Mouse (Mus musculus) 3T3-L1 (cell line): ENCODE measurements around the gene Atg4b.

Source experiments
- DNase-seq: peaks from one replicate; pipeline ENCODE4 v3.0.0-alpha.2; 2015; ENCODE audit warnings: low read depth, low spot score

The Atg4b gene

DNA sequence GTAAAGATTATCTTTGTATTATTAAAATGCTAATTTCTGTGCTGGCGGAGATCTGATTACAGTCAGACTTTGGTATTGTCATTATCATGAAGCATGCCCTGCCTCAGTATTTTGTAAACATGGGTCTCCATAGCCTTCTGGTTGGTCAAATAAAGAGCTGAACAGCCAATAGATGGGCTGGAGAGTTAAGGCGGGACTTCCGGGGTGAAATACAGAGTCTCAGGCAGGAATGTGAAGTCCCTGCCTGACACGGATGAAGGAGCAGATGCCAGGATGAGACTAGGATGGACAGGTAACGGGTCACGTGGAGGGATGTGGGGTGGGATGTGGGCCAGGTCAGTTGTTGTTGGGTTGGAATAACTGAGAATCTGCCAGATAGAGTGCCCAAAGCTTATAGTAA is at the start of gene Atg4b:
TSS of gene Atg4b (plus strand) at position 211 of the 400 bp plus-strand sequence.
- no peak for DNase-seq

DNA sequence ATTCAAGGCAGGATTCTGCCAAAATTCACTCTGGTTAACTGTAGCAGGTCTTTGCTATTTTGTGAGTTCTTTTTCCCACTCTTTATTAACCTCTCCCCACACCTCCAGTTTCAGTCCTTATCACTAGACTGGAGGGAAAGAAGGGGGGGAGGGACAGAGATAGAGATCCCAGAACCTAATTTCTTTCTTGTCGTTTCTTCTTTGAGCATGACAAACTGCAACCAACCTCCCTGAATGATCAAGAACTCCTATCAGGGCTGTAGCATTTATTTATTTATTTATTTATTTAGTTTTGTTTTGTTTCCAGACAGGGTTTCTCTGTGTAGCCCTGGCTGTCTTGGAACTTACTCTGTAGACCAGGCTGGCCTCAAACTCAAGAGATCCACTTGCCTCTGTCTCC is 49.2 kb upstream of the Atg4b start:
- DNase-seq, result no peak

DNA sequence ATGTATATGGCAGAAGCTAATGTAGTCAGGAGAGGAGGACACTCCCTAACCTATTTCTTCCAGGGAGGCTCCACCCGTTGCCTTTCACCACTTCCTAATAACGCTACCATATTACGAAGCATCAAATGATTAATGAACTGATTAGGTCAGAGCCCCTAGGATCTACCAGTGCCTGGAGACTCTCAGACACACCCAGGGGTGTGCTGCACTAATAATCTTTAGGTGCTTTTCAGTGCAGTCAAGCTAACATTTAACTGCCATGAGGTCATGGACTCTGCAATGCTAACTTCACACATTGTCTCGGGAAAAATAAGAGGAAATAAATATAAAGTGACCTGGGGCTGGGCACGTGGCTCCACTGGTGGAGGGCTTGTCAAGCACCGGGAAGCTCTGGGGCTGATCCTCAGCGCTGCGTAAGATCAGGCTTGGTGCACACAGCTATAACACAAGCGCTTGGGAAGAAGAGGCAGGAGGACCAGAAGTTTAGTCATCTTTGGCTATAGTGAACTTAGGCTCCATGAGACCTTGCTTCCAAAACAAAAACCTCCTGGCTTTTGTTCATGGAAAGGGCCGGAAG is 47.7 kb upstream of the Atg4b start:
- DNase-seq, result no peak

DNA sequence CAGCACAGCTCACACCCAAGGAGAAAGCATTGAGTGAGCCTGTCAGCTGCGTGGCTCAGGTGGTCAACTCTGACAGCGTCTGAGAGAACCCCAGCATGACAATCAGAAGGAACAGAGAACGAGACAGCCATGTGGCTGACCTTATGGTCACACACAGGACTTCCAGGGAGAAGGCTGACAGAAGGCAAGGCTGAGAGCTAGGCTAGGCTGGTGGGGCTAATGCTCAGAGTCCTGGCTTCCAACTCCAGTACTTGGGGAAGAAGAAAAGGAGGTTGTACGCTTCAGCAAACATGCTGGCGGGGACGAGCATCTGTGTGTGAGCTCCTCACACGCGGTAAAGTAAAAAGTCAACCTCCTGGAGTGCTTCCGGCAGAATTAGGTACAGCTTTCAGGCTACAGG is 47.0 kb upstream of the Atg4b start:
- no peak for DNase-seq

DNA sequence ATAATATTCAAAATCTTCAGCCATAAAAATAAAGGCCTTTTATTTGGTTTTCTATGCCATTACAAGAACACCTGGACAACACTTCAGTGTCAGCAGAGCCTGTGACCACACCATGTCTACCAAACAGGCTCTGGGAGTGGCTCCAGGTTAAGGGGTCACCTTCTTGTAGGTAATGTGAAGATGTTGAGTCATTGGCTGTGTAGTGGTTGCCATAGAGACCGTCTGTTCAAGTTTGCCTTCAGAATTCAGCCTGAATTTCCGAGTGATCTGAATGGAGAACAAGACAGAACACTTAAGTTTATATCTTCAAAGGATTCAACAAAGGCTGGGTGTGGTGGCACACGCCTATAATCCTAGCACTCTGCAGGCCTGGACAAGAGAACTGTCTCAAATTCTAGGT is 45.9 kb upstream of the Atg4b start:
- DNase-seq, result no peak

DNA sequence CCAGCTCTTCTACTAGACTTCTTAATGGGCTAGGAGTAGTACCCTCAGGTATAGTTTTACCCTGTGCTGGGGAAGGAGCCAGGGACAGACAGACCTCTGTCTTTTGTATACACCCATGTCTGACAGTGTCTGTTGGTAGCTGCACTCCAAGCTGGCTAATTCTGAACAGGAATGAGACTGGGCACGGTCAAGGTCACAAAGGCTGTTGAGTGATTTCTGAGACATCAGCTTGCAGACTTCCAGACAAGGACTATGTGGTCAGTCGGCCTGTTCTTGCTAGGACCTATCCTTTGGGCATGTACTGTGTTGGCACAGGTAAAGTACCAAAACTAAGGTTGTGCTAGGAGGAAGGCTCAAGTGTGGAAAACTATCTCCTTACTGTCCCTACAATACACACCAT is 35.1 kb upstream of the Atg4b start:
- no peak for DNase-seq

DNA sequence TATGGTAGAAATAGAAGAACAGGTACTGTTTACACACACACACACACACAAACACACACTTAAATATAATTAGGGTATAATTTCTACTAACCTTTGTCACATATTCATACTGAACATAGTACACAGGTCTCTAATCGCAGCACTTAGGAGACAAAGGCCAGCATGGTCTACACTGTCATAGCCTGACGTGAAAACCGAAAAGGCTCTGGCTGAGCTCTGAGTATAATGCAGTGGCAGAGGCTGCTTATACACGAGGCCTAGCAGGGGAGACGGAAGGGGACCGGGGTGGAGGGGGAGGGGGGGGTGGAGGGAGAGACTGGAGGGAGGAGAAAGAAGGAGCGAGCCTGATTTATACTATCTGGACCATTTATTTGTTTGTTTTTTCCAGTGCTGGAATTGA is 29.7 kb upstream of the Atg4b start:
- no peak for DNase-seq

DNA sequence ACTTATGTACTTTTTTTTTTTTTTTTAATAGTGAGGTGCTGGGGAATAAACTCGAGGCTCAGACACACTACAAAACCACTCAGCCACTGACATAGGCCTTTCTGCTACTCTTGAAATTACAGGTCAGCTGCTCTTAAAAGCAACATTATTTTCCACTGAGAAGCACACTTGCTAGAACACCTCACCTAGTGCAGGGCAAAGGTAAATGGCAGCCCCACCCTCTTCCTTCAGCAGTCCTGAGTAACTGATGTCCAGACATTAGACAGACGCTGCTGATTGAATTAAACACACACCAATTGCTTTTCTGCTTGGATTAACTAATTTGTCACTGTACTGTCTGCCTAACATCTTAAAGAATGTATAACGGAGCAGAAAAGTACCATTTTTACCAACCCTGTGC is 26.7 kb upstream of the Atg4b start:
- DNase-seq, result no peak

DNA sequence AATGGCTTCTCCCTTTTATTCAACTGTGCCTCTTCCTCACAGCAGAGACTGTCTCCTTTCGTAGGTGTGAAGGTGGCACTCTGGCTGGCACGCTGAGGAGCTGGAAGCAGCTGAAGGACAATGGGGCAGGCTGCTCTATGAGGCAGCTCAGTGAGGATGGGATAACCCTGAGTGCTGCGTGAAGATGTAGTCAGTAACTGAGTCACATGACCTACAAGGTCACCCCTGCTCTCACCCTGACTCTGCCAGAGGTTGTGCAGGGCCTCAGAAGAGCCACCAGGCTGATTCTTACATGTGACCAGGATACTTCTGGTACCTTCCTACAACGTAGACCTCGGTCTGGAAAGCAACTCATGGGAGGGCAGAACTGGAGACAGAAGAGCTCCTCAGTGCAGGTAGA is 25.6 kb upstream of the Atg4b start:
- DNase-seq, result peak; percentile 33

DNA sequence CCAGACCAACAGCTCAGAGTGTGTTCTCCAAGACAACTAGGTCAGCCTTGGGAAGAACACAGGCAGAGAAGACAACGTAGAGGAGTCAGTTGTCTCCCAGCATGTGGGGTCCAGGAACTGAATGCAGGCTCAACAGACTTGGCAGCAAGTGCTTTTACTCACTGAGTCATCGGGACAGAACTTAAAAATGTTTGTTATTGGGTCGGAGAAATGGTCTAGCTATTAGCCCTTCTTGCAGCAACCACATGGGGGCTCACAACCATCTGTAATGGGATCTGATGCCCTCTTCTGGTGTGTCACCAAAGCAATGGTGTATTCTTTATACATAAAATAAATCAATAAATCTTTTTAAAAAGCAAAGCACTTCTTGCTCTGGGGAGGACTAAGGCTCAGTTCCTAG is 25.2 kb upstream of the Atg4b start:
- peak; percentile 82 for DNase-seq

DNA sequence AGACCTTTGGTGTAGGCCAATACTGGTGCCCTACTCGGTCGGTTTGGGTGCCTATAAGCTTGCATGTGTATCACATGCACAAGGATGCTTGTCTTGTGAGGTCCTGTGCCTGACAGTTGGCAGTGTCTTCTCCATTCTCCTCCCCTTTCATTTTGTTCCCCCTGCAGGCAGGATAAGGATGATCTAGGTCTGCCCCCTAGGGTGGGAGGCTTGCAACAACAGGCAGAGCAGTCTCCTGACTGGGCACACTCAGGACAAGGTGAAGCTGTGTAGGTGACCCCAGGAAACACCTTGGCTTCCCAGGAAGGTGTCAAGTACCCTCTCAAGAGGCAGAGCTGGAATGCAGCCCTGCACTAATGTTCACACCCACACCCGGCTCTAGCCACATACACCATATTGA is 24.3 kb upstream of the Atg4b start:
- DNase-seq, result peak; percentile 66

DNA sequence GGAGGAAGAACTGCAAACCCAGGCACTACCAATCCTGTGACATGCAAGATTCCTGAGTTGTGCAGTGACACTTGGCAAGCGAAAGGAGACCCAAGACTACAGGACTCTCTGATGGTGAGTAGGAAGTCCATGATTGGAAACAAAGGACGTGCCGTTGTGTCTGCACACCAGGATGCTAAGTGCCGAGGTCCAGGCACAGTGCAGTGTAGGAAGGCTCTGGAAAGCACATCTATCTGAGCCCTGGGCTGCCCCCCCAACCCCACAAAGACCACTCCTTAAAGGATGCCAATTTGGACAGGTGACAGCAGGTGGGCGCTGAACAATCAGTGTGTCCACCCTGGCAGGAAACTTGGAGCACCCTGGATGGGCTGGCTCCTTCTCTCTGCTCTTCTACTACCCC is 20.2 kb upstream of the Atg4b start:
- DNase-seq, result no peak

DNA sequence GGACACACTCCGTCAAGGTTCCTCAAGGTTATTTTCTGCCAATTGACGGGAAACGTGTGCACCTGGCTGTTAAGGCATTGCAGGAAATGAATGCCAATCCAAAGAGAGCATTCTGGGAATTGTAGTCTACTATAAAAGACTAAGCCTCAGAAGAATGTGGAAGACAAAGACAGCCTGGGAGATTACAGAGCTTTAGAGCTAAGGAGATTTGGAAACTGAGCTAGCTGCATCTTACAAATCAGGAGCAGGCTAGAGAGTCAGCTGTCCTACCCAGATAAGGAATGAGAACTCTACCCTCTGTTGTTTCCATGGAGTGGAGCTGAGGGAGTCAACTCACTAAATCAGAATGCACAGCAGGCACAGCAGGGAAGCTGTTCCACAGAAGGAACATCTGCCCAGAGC is 19.4 kb upstream of the Atg4b start:
- no peak for DNase-seq

DNA sequence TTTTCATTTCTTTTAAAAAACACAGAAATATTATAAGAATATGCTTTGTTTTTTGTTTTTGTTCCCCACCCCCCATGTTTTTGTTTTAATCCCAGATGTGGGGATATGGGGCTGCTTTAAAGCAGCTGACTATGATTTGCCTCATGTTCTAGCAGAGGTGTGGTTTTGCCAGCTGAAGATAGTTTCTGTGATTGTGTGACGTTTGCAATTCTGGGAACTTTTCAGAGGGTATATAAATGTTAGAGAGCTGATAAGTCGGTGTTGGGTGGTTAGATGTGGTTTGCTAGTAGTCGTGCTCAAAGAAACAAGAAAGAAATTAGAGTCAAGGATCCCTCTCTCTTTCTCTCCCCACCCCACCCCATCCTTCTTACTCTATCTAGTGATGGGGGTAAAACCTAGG is 15.4 kb upstream of the Atg4b start:
- no peak for DNase-seq

DNA sequence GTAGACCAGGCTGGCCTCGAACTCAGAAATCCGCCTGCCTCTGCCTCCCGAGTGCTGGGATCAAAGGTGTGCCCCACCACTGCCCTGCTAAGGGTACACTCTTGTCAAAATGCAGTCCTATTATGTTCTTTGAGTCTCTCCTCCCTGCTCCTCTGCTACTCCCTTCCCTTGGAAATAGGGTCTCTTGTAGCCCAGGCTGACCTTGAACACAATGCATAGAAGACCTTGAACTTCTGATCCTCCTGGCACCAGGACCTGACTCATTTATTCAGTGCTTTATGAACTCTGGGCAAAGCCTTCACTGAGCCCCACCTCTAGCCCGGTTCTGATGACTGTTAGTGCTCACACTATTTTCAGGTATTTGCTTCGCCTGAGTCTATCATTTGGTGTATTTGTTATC is 13.6 kb upstream of the Atg4b start:
- no peak for DNase-seq

DNA sequence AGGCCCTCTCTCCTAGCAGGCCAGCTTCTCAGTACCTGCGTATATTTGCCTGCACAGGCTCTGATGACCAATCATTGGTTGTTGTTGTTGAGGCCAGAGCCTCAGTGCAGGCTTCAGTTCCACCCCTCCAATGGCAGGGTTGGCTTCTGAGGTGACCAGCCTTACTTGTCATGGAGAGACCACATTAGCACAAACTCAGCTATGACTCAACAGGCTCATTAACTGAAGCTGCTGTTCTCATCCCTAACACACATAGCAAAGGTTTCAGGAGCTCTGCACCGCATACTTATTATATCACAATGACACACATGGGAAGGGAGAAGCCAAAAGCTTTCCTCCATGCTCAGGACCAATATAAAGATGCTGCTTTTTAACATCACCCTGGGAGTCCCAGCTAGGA is 10.6 kb upstream of the Atg4b start:
- DNase-seq, result no peak

DNA sequence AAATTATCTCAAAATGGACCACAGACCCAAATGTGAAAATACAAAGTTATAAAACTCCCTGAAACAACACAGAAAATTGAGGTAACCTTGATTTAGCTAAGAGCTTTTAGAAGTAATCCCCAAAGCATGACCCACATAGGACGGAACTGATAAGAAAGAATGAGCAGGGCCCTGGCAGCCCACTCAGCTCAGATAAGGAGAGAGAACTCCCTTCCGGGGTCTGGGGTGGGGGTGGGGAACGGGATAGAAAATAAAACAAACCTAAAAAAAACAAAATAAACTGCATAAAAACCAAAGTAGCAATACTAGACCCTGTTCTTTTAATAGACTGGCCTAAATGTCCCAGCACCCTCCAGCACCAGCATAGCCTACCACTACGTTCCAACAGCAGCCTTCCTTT is 9.3 kb upstream of the Atg4b start:
- no peak for DNase-seq

DNA sequence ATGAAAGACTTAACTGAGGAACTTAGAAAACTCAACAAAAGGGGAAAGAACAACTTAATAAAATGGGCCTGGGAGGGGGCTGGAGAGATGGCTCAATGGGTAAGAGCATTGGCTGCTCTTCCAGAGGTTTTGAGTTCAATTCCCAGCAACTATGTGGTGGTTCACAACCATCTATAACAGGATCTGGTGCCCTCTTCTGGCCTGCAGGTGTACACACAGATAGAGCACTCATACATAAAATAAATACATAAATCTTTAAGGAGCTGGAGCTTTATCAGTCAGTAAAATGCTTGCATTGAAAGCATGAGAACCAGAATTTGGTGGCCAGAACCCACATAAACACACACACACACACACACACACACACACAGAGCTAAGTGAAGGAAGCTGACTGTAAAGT is 8.4 kb upstream of the Atg4b start:
- no peak for DNase-seq

DNA sequence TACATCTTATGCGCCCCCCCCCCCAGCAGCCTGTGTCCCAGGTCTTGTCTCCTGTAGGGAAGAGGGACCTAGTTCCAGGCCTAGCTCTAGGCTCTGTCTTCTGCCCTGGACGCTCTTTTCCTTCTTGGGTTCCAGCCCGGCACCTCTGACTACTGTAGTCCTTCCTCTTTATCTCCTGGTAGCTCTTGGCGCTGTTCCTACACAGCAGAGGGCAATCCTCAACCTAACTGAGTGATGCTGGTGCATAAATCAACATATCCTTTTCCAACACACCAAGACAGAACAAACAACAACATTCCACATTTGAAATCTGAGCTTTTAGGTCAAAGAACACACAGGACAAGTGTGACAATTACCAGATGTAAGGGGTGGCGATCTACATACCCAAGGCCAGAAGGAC is 5.1 kb upstream of the Atg4b start:
- no peak for DNase-seq

DNA sequence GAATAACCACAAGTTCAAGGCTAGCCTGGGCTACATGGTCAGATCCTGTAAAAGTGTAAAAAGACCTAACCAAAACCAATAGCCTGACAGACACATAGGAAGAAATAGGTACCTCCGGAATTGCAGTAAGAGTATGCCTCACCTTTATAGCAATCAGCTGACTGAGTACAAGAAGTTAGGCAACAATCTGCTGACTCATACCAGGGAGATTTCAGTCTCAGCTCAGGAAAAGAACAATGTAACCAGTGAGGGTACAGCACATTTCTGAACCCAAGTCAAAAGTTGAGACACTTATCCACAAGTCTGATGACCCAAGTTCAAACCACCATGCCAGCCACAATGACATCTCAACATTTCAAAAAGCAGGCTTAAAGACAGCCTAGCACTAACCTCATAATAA is 2.8 kb upstream of the Atg4b start:
- DNase-seq, result peak; percentile 71

DNA sequence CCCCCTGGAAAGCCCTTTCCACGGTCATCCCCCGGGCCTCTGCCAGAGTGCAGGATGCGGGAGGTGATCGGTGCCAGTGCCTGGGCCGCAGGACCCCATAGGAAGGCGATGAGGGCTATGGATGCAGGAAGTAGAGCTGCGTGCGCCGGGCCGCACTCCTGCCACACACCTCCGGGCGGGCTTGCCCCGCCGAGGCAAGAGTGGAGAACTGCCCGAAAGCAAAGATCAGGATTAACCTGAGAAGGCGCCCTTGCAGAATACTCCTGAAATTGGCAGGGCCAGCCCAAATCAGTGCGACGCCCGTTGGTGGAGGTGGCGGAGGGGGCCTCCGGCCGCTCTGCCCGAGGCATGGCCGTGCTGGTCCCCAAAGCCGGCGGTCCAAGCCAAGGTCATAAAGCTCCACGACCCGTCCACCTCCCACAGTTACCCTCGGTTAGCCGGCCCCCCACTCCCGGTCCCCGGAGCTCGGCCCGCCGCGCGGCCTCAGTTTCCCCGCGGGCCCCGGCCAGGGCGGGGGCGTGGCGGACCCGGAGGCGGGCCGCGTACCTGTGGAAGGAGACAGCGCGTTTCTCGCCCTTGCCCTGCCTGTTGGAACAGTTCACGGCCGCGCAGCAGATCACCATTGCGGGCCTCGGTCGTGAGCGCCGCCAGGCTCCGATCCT is 2.7 kb downstream of the Atg4b start:
- DNase-seq, result peak; percentile 39

DNA sequence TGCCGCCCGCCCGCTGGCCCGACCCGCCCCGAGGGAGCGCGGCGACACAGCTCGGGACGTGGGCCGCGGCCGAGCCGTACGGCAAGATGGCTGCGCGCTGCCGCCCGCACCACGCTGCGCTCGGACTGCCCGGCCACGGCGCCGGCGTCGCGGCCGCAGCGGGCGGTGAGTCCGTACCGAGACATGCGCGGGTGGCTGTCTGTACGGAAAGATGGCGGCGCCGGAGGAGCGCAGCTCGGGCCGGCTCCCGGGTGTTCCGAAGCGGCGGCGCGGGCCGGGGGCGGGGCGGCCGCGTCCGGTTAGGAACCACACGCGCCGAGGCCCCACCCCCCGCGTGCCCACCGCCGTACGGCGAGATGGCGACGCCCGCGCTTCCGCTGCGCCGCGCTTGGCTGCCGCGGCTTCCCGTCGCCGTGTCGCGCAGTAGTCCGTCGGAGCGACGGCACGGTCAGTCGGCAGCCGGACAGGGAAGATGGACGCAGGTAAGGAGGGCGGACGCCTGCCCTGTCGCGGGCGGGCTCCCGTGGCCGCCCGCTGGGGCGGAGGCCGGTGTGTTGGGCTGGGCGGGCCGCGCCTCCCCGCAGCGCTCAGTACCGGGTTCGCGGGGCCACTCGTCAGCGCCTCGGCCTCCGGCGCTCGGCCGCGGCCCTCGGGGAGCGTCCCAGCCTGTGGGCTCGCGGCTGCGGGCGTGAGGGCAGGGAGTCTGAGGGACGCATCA is 3.4 kb downstream of the Atg4b start, which contains the start of gene Thap4:
TSS of gene Thap4 (minus strand) at position 292 of the 718 bp plus-strand sequence.
- peak; percentile 78 for DNase-seq

DNA sequence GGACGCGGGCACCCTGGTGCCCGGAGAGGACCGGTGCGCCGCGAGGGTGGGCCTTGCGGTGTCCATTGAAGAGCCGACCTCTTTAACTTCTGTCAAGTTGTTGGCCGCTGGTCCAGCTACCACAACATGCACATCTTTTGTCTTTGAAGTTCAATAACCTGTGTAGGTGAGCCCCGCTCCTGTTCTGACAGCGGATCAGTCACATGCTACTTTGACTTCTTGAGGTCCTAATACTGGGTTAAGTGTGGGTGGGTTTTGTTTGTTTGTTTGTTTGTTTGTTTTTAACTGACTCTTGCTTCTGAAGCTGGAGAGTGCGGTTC is 4.0 kb downstream of the Atg4b start:
- DNase-seq, result peak; percentile 56
